Mouse (Mus musculus): ENCODE results near the gene Tmem135. TPM values are rescaled to one million over a fixed set of nuclear protein-coding genes. Genes with fewer than 3 reads are reported as not detected.

Gene Tmem135
- total and polyA plus RNA-seq, 3 experiments = 18.0 to 31.0 (median 30.0) TPM

DNA sequence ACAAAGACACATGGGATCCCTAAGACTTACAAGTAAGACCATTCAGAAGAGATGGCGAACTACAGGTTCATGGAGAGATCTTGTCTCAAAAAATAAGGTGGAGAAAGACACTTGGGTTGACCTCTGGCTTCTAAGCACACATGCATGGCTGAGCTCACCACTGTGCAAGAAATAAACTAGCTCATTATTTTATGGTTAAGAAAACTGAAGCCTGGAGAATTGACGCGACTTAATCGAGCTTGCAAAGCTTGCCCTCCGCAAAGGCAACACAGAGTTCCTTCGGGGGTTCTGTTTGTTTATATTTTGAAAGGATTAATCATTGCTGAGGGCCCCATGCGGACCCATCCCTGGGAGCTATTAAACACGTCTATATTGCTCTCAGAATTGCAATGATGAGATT, 18.6 kb upstream of the Tmem135 start:
- no peak for DNase-seq (ENCODE audit: extremely low read depth)
- dilution Hi-C loops (cut with MboI; ENCODE audit: extremely low pct_ligation_motif_present, extremely low pct_unique_long_range_greater_than_20kb, low sequenced_read_pairs) = no loop called here

GRCm38 (mm10) chr7:89421294-89421693, 17.3 kb upstream of the Tmem135 start:
- no peak for DNase-seq (ENCODE audit: extremely low read depth)
- H3K27me3 ChIP-seq (replicated peaks) = no peaks in the 10 kb centered on the region
- no peaks in the 10 kb centered on the region for H3K79me2 ChIP-seq (replicated peaks; ENCODE audit: control insufficient read depth, extremely low read depth, insufficient read depth, poor library complexity, severe bottlenecking)
- no peak overlapping the region for H3K4me2 ChIP-seq (ENCODE audit: insufficient read depth, low read depth, poor library complexity, severe bottlenecking)
- no peak overlapping the region for H3K27ac ChIP-seq (ENCODE audit: insufficient read depth, low read depth)
- no peak for TF ChIP-seq SMC3 (IDR thresholded peaks at IDR 0.05; ENCODE audit: low read depth, low read length)
- TF ChIP-seq RAD21 (IDR thresholded peaks at IDR 0.05; ENCODE audit: low read depth, low read length) = no peak
- no peak for TF ChIP-seq MEF2A (IDR thresholded peaks at IDR 0.05; ENCODE audit: borderline replicate concordance, low read depth, low read length)
- TF ChIP-seq ZNF384 (IDR thresholded peaks at IDR 0.05; ENCODE audit: low read depth, low read length) = no peak
- no peak for TF ChIP-seq MAX (IDR thresholded peaks at IDR 0.05; ENCODE audit: low read length)
- TF ChIP-seq UBTF (IDR thresholded peaks at IDR 0.05; ENCODE audit: low read depth, low read length) = no peak
- no peak for TF ChIP-seq NRF1 (IDR thresholded peaks at IDR 0.05; ENCODE audit: low read depth, low read length)
- TF ChIP-seq JUND (conservative IDR thresholded peaks at IDR 0.05; ENCODE audit: low read depth, low read length) = no peak
- no peak for TF ChIP-seq PAX5 (IDR thresholded peaks at IDR 0.05; ENCODE audit: low read length)
- no peak for TF ChIP-seq POLR2AphosphoS2 (IDR thresholded peaks at IDR 0.05; ENCODE audit: low read depth, low read length)
- TF ChIP-seq MAZ (IDR thresholded peaks at IDR 0.05; ENCODE audit: low read depth, low read length) = no peak
- peaks cover 10 to 12% of the 10 kb centered on the region in 2 experiments for H3K4me1 ChIP-seq (ENCODE audit: control insufficient read depth in 1 of 2, insufficient read depth in 2 of 2)
- no peaks in the 10 kb centered on the region for H3K36me3 ChIP-seq (replicated peaks in 1 of 2; ENCODE audit: control insufficient read depth in 1 of 2, insufficient read depth in 1 of 2, low read length in 1 of 2)
- in situ Hi-C loops (cut with MboI; ENCODE audit: low pct_ligation_motif_present, low pct_unique_long_range_greater_than_20kb, low sequenced_read_pairs) (loop anchor here (10.0 kb wide), 1 partner anchor 56 kb away; no protein-coding TSS in a partner anchor), dilution Hi-C loops (cut with MboI; ENCODE audit: extremely low pct_ligation_motif_present, extremely low pct_unique_long_range_greater_than_20kb, low sequenced_read_pairs) (no loop called here)
- no peaks in the 10 kb centered on the region for H3K9me3 ChIP-seq (replicated peaks; ENCODE audit: low read length)
- no peak overlapping the region for H3K9ac ChIP-seq (ENCODE audit: insufficient read depth, low read depth)
- no peak overlapping the region for H3K4me3 ChIP-seq (replicated peaks in 1 of 3; ENCODE audit: low read depth in 2 of 3, low read length in 2 of 3, poor library complexity in 1 of 3)

More for the DNA sequence above, 18.6 kb upstream of the Tmem135 start:
- Histone ChIP-seq H3K9me3 (replicated peaks; ENCODE audit: low read length) (no peaks in the 10 kb centered on the region), H3K27ac (ENCODE audit: insufficient read depth, low read depth) (no peak overlapping the region), H3K79me2 (replicated peaks; ENCODE audit: control insufficient read depth, extremely low read depth, insufficient read depth, poor library complexity, severe bottlenecking) (no peaks in the 10 kb centered on the region), H3K4me1 (ENCODE audit: control insufficient read depth in 1 of 2, insufficient read depth in 2 of 2) (0 out of 4 replicates have a peak, but pooled peaks cover 0 to 3% of the 10 kb centered on the region in 2 experiments), H3K4me2 (ENCODE audit: insufficient read depth, low read depth, poor library complexity, severe bottlenecking) (no peak overlapping the region), H3K4me3 (replicated peaks in 1 of 3; ENCODE audit: low read depth in 2 of 3, low read length in 2 of 3, poor library complexity in 1 of 3) (no peak overlapping the region), H3K9ac (ENCODE audit: insufficient read depth, low read depth) (no peak overlapping the region), H3K36me3 (replicated peaks in 1 of 2; ENCODE audit: control insufficient read depth in 1 of 2, insufficient read depth in 1 of 2, low read length in 1 of 2) (no peaks in the 10 kb centered on the region), H3K27me3 (replicated peaks) (no peaks in the 10 kb centered on the region)
- in situ Hi-C loops (cut with MboI; ENCODE audit: low pct_ligation_motif_present, low pct_unique_long_range_greater_than_20kb, low sequenced_read_pairs) = loop anchor here (10.0 kb wide), 1 partner anchor 58 kb away; no protein-coding TSS in a partner anchor
- TF ChIP-seq USF2 (conservative IDR thresholded peaks at IDR 0.05; ENCODE audit: low read depth, low read length) (no peak), BHLHE40 (IDR thresholded peaks at IDR 0.05; ENCODE audit: low read depth, low read length) (no peak), CTCF (conservative IDR thresholded peaks at IDR 0.05 in 1 of 2, IDR thresholded peaks at IDR 0.05 in 1 of 2; ENCODE audit: low read depth in 2 of 2, low read length in 2 of 2) (no peak), EP300 (IDR thresholded peaks at IDR 0.05; ENCODE audit: low read length) (no peak), ETS1 (conservative IDR thresholded peaks at IDR 0.05; ENCODE audit: low read depth, low read length) (no peak), USF1 (IDR thresholded peaks at IDR 0.05; ENCODE audit: low read depth, low read length) (no peak), MAX (IDR thresholded peaks at IDR 0.05; ENCODE audit: low read length) (no peak), POLR2A (IDR thresholded peaks at IDR 0.05; ENCODE audit: low read depth, low read length) (no peak)

Measured in CH12.LX (cell line).